Mouse (Mus musculus) ovary, postnatal 14 days (tissue): Measurements from ENCODE around the gene Svs3a.
"Not testable (repeated sequence)": the region's sequence is repeated elsewhere in the genome, so short reads cannot be mapped to it uniquely, and the experiment has no call there.

Source experiments
- DNase-seq: peaks from one replicate; pipeline ENCODE4 v3.0.0; 2022; ENCODE audit warnings: low spot score

The Svs3a gene

DNA sequence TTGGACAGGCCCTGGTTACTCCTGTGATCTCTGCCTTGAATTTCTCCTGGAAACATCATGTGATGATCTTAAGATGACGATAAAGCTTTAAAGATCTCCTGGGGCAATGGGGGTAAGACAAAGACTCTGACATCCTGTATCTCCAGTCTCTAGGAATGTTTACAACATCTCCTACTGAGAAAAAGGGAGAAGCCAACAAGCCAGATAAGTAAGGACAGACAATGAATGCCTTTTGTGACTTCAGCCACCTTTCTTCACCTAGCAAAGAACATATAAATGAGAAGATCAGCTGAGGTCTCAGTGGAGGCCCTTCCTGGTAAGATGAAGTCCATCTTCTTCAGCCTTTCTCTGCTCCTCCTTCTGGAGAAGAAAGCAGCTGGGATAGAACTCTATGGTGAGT, at the start of gene Svs3a:
TSS of gene Svs3a (plus strand) at position 301 of the 400 bp plus-strand sequence.
- DNase-seq, result not testable (repeated sequence)

DNA sequence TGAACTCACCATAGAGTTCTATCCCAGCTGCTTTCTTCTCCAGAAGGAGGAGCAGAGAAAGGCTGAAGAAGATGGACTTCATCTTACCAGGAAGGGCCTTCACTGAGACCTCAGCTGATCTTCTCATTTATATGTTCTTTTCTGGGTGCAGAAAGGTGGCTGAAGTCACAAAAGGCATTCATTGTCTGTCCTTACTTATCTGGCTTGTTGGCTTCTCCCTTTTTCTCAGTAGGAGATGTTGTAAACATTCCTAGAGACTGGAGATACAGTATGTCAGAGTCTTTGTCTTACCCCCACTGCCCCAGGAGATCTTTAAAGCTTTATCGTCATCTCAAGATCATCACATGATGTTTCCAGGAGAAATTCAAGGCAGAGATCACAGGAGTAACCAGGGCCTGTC, 32.5 kb upstream of the Svs3a start, which contains the start of gene Svs3b:
TSS of gene Svs3b (minus strand) at position 101 of the 400 bp plus-strand sequence.
- DNase-seq, result not testable (repeated sequence)

DNA sequence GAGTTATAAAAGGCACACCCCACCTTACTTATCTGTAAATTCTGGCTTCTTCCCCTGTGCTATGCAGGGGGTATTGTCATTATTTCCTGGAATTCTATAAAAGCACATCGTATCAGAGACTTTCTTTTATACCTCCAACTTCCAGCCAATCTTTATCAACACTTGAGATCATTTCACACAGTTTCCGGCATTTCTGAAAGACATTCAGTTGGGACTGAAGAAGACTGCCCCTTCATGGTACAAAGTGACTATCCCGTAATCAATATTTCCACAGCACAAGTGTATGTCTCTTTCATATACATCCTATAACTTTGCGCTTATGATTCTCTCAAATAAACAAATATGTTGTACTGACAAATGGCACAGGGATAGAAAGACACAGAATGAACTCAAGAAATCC, 10.7 kb upstream of the Svs3a start, which contains the start of gene Svs4:
TSS of gene Svs4 (minus strand) at position 101 of the 400 bp plus-strand sequence.
- no peak for DNase-seq

DNA sequence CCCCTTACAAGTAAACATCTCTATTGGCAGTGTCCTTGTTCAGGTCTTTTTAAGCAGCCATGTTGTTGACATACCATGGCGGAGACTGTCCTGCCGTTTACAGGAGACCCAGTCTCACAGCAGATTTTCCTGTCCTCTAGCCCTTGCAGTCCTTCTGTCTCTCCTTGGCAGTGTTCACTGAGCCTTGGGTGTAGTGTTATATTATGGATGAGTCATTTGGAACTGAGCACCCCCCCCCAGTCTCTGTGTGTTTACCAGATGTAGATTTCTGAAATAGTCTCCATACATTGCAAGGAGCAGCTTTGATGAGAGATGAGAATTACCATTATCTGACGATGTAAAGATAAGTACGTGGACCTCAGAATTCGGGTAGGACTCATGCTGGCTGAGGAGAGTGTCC, 23.5 kb downstream of the Svs3a start:
- DNase-seq, result no peak

DNA sequence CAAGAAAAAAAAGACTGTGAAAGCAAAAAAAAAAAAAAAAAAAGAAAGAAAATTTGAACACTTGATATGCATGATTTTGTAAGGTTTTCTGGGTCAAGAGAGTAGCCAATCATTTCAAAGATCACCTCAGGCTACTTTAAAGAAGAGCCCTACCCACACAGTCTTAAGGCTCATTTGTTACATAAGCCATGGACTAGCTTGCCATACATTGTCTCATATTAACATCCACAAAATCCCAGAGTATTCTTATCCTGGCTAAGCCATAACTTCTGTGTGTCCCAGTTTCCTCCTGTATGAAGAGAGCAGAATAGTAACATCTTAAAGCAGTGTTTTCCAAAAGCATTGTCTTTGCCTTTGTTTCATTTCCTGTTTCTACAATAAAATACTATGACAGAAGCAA, 26.4 kb downstream of the Svs3a start:
- not testable (repeated sequence) for DNase-seq

DNA sequence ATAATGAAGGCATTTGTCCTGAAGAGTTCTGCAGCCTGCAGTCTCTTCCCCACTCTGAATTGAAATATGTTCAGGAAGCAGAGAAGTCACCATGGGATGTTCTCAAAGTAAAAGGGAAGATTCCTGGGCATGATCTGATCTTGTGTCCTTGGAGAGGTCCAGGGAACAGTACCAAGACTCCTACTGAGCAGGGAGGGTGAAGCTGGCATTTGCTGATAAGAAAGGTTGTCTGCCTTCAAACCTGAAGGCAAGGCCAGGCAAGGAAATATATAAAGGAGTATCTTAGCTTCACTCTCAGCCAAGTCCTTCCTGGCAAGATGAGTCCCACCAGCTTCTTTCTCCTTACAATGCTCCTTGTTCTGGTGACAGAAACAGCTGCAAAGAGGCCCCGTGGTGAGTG, 27.4 kb downstream of the Svs3a start, which contains the start of gene Svs6:
TSS of gene Svs6 (plus strand) at position 301 of the 400 bp plus-strand sequence.
- not testable (repeated sequence) for DNase-seq

DNA sequence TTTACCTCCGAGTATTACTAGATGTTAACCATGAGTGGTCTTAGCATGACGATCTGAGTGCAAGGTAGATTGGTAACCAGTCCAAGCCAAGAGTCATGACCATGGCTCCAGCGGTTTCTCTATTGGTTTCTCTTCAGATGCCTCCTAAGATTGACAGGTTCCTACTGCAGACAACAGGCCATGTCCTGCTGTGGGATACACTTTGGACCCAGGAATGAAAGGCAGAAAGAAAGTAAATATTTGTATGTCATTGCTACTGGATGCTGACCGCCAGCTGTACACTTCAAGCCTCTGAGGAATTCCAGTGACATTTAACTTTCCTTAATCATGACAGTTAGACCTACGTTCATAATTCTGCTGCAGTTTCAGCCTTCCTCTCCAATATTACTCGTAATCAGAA, 31.9 kb downstream of the Svs3a start:
- no peak for DNase-seq

DNA sequence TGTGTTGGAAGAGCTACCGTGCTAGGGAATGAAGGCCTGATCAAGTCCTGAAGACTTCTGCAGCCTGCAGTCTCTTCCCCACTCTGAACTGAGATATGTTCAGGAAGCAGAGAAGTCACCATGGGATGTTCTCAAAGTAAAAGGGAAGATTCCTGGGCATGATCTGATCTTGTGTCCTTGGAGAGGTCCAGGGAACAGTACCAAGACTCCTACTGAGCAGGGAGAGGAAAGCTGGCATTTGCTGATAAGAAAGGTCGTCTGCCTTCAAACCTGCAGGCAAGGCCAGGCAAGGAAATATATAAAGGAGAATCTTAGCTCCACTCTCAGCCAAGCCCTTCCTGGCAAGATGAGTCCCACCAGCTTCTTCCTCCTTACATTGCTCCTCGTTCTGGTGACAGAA, 43.4 kb downstream of the Svs3a start, which contains the start of gene Svs5:
TSS of gene Svs5 (plus strand) at position 301 of the 400 bp plus-strand sequence.
- DNase-seq, result not testable (repeated sequence)
